Mouse (Mus musculus) common myeloid progenitor, adult 5-6 weeks (primary cell): ENCODE data around the gene Aqp7. TPM values are rescaled to one million over a fixed set of nuclear protein-coding genes. Genes with fewer than 3 reads are reported as not detected.

ENCODE experiments used
- ATAC-seq: replicated peaks from 2 replicates; pipeline ENCODE4 v1.8.0; 2016; ENCODE audit warnings: low read depth, mild to moderate bottlenecking, moderate TSS enrichment, inconsistent platforms; ENCODE audit not compliant: poor library complexity, severe bottlenecking
- total RNA-seq: library from RNA; stranded (forward); fragments of 200-1000, 187-1606 nt; gene quantifications from 2 replicates; pipeline ENCODE4 v1.2.3, GENCODE M21; 2017

Aqp7 gene
- total RNA-seq: not detected in 2 replicates

DNA sequence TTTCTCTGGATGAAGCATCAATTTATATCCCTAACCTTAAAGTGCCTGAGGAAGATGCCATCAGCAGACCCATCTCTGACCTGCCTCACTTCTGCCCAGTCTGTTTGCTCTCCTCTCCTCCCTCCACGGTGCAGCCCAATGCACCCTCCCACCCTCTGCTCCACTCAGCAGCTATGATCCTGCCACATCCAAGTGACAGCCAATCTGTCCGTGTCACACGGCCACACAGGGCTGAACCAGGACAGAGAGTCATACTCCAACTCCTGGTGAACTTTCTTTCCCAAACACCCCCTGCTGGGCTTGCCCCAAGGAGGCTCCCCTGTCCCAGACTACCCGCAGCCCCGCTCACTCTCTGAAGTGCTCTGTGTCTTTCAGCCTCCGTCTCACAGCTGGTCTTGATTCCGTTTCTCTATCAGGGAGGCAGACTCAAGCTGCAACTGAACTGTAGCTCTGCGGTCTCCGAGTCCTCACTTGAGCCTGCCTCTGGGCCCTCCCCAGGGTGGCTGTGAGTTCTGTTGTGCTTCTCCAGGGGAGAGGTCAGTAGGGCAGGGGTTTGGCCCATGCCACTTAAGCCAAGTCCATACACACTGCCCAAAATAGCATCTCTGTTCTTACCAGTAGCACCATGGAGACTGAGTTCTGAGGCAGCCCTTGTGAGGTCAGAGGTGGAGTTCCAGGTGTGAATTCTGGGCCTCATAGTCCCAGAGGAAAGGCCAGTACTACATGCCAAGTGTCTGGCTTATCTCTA, at the start of gene Aqp7:
TSS of gene Aqp7 (minus strand) at position 616 of the 748 bp plus-strand sequence.
- no peak for ATAC-seq

DNA sequence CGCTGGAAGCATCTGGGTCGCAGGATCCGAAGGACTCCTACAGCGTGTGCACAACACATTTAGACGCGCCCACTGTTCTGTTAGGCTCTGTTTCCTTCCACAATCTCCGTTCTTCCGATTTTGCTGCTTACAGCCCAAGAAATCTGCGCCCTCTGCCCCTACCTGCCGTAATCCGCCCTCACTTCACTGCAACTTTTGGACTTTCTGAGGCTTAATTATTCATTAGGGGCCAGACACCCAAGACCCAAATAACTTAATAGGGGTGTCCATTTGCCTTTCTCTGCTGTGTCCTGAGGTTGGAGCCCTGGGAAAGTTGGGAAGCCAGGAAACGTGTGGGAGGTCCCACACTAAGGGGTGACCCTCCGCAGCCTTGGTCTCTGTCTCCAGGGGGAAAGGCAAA, 49.4 kb upstream of the Aqp7 start:
- ATAC-seq: no peak

DNA sequence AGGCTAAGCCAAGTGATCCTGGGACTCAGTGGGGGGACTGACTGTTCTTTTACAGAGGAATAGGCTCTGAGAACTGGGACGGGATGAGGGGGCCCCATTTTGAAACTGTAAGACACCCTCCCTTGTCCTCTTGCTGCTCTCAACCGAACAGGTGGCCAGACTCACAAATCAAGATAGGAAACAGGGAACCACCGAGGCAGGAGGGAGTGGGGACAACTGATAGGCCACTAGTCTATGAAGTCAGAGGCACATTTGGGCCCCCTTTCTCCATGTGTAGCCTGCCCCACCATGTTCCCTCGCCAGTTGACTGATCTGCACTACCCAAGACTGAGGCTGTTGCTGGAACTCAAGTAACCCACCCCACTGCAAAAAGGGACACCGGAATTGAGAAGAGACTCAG, 48.9 kb upstream of the Aqp7 start:
- no peak for ATAC-seq

DNA sequence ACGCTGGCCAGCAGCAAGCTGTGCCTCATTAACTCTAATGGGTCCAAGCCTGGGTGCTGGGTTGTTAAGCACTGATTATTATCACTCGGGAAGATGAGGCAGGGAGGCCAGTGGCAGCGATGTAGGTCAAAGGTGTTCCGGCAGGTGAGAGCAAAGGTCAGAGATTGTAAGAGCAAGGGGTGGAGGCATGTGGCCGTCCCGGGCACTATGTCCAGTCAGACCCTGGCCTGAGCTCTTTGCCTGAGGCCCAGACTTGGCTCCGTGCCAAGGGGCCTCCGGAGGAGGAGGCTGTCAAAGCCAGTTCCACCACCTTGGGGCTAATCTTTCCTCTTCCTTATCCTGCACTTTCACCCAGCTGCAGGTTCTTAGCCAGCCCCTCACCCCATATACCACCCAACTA, 48.2 kb upstream of the Aqp7 start:
- ATAC-seq: no peak

DNA sequence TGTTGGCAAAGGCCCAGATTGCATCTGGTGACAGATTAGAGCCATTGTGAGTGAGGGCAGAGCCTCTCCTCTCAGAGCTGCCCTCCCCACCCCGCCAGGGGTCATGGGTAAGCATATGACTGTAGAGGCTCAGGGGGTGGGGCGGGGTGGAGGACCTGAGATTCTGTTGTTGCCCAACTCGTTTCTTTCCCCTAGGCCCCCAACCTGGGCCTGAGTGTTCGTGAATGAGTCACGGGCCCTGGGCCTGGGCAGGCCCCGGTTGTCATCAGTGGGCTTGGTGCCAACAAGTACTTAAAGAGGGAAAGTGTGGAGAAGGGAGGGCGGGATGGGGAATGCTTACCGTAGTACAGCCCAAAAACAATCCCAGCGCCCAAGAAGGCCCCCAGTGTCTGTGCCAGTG, 46.4 kb upstream of the Aqp7 start:
- no peak for ATAC-seq

DNA sequence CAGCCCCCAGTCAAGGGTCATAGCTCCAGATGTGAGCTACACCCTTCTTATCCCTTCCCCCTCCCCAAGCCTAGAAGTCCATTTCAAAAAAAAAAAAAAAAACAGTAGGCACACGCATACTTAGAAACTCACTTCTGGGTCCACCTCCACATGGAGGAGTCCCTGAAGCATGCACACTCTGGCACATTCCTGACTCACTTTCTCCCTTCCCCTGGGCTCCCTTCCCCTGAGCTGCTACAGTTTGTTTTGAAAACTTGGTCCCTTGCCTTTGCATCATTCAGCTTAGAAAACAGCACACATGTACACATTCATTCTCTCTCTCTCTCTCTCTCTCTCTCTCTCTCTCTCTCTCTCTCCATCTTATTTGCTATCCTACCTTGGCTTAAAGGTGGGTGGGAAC, 45.0 kb upstream of the Aqp7 start:
- ATAC-seq: no peak

DNA sequence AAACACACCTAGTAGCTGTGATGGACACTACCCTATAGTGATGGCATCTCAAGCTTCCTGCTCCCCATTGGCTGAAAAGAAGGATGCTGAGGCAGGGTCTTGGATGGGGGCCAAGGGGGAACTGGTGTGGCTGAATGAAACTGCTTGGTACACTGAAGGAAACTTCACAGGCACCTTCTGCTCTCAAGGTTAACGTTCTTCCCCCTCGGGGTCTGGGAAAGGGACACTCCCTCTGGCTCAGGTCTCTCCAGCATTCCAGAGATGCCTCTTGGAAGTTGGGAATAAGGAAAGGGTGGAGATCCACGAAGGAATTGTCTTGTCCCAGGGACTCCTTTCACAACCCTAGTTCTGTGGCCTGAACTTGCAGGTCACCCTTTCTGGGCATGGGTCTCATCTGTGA, 43.5 kb upstream of the Aqp7 start:
- no peak for ATAC-seq

DNA sequence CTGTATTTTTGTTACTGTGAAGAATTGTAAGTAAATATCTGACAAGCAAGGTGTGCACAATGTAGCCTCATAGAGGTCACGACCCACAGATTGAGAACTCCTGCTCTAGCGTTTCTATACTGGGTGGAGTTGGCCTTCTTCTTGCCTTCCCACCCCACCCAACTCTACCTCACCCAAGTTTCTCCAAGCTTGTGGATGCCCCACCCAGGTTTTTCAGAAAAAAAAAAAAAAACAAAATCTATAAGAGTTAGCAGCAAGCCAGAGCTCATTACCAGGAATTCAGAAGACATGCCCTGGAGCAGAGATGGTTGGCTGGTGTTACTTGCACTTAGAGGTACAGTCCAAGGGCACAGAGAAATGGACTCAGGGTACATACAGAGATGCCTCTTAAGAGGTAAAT, 41.8 kb upstream of the Aqp7 start:
- no peak for ATAC-seq

DNA sequence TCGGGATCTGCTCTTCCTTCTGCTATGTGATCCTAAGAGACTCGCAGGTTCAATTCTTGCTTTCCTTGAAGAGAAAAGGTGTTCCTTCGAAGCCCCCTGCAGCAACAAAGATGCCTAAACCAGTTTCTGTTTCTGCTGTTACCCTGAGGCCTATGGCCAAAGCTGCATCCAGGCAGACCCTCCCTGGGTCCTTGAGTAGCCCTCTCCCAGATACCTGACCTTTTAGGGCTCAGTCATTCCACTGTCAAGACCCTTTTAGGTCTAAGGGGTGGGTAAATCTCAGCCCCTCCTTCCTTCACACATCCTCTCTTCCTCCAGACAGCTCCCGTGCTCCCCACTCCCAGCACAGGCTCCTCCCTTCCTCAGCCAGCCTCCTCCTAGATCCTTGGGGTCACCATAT, 41.2 kb upstream of the Aqp7 start:
- ATAC-seq: no peak

DNA sequence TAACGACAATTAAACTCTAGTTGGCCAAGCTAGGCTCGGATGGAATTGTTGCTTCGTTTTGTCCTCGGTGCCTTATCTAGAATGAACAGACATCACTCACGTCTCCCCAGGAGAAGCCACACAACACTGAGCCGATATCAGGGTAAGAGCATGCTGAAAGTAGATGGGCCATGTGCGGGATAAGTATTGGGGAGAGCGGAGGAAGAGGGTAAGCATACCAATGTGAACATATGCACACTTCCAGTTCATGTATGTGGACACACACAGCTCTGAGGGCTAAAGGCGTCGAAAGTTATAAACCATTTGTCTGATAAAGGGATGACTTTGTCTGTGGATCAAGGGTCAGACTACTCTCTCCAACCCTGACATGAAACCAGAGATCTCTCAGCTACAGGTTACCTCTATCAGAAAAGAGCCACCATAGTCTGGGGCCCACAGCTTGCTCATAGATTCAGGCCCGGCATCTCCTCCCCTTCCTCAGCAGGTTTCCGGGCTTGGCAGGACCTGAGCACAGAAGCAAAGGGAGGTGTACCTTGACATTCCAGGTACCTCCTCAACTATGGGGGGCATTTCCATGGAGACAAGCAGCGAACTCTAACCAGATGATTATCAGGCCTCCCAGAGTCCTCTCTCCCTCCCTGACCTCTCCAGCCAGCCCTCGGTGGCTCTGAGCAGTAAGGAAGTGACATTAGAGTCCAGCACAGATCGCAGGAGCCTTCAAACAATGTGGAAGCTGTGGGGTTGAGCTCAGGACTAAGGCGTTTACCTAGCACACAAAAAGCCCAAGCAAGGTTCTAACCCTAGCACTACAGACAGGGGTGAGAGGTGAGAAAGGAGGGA, 39.7 kb upstream of the Aqp7 start:
- peak; percentile 79 for ATAC-seq

DNA sequence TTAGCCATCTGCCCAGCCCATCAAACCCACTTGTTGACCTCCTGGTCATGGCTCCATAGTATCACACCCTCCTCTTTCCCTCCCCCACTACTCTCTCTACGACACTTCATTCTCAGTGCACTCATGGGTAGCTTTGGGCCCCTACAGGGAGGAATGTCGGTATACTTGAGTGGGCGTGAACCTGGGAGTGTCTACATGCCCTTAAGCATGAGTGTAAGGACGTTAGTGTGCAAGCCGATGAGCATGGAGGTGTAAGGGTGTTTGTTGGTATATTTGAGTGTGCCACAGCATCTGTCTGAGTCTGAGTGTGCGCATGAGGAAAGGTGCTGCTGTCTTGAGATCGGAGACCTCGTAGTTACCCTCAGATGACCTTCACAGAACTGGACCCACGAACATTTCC, 39.0 kb upstream of the Aqp7 start:
- ATAC-seq: no peak

DNA sequence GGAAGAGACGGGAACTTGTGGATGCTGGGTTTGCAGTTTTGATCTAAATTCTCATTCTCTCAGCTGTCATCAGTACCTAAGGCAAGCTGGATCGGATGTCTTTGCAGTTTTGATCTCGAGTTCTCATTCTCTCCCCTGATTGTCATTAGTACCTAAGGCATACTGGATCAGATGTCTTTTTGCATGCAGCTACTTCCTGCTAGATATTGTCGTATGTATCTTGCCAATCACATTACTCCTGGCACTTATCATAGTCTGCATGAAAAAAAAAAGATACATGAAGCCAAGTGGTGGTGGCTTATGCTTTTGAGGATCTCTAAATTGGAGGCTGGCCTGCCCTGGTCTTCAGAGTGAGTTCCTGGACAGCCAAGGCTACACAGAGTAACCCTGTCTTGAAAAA, 36.9 kb upstream of the Aqp7 start:
- ATAC-seq: no peak

DNA sequence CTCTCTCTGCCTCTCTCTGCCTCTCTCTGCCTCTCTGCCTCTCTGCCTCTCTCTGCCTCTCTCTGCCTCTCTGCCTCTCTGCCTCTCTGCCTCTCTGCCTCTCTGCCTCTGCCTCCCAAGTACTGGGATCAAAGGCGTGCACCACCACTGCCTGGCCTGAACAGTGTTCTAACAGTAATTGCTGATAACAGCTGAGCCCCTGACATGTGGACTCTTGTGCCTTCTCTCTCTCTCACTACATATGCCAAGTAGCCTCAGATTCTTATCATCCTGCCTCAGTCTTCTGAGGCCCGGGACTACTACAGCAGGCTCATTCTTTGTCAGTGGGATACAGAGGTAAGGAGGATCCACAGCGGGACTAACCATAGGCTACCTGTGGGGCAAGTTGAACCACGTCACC, 34.9 kb upstream of the Aqp7 start:
- ATAC-seq: 0 out of 2 replicates have a peak, but pooled peaks have one; percentile 23

DNA sequence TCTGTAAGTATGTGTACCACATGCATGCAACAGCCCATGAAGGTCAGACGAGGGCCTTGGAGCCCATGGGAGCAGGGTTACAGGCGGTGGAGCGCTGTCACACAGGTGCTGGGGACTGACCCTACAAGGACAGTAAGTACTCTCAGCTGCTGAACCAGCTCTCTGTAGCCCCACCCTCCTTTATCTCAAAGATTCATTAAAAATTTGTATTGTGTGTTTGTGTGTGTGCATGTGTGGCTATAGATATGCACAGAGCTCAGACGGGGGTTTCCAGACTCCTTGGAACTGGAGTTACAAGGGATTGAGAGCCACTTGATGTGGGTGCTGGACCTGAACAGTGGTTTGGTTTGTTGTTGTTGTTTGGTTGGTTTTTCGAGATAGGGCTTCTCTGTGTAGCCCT, 33.8 kb upstream of the Aqp7 start:
- ATAC-seq: peak; percentile 32; the same call in 1 of the 2 replicates

DNA sequence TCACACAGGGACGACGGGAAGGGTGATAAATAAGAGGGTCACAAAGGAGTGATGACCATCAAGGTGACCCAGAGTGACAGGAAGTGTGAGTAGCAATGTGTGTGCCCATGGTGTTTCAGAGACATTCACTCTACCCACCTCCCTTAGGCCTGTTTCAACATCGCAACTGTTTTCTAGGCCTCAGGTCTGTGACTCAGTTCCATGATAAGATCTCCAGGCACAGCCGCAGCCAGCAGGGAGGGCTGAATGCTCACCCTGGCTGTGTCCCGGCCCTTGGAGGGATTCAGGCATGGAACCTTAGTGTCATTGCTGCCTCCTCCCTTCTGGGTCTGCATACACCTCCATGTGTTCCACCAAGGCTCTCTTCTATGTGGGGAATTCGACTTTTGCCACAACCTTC, 30.8 kb upstream of the Aqp7 start:
- no peak for ATAC-seq

DNA sequence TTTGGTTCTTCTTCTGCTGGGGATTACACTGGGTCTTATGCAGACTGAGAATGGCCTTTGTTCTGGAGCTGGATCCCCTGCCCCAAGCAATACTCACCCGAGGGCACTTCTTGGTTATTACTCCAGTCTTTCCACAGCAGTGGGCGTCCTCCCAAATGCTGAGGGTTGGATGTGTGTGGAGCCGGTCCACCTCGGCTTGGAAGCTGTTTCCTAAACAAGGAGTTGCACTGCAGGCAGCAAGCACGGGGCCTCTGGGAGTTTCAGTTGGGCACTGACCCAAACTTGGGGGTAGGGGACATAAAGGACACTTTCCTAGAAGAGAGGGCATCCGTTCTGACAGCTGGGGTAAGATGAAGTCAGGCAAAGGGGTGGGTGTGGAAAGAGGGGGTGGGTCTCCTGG, 26.5 kb upstream of the Aqp7 start:
- ATAC-seq: no peak

DNA sequence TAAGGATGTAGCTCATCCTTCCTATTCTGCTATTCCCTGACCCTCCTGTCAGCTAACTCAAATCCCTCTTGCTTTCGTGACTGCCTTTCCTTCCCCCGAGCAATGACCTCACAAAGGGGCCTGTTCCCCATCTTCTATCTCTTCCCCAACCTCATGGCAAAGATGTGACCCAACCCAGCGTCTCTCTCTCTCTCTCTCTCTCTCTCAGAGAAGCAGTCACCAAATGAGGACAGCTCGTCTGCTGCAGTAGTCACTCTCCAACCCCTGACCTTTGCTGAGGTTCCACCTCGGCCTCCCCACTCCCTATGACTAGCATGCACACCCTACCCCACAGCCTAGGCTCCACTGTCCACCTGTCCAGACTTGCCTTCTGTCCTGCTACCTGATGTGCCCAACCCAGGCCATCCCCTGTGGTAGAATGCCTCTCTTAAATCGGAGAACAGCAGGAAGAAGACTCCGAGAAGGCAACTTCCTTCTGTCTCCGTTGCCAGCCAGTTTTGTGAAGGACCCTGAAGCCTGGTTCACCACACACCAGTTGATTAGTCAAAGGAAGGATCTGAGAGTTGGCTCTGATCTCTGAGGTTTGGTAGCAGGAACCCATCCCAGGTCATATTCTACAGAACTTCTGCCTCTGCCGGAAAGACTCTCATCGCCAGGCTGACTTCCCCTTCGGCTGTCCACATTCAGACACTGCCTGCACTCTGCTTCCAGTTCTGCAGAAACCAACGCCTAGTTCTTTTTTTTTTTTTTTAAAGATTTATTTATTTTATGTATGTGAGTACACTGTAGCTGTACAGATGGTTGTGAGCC, 25.3 kb upstream of the Aqp7 start:
- peak; percentile 98 for ATAC-seq

DNA sequence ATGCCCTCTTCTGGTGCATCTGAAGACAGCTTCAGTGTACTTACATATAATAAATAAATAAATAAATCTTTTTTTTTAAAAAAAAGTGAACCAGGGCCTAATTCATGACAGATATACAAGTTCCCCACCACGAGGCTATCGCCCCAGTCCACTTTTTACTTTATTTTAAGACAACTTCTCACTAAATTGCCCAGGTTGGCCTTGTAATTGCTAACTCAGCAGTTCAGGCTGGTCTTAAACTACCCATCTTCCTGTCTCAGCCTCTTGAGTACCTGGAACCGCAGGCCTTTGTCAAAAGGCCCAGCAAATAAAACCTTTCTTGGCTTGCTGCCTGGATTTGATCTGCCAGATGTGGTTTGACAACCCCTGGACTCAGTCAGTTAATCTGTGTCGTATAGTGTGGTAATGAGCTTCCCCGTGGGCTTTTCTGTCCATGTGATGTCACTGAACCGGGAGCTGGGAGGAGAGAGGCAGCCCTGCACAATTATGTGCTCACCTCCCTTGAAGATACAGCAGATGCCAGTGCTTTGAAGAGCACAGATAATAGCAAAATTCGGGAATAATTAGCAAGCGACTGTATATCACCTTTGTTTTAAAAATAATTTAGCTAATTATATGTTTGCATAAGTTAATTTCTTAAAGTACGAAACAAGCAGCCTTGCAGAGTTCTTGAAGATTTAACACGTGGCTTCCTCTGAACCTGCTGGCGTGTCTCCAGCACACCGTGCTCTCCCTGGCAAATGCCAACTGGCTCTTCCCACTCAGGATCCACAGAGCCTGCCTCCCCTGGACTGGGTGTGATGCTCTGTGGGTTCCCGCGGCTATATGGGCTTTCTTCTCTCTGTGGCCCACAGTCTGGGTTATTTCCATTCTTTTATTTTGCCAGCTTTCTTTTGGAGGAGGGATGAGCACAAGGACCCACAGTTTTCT, 23.8 kb upstream of the Aqp7 start:
- no peak for ATAC-seq

DNA sequence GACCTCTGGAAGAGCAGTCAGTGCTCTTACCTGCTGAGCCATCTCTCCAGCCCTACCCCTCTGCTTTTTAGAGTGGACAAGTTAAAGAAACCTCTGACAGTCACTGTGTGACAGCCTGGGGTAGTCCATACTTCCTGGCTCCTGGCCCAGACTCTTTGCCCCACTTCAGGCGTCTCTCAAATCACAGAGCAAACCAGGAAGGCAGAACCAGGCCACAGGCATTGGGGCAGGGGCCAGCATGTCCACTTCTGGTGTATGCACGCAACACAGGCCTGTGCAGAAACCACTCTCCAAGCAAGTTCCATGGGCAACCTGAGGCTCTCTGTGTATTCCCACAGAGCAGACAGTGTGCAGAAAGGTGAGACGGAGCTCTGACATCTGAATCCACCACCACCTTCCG, 17.3 kb upstream of the Aqp7 start:
- ATAC-seq: no peak
